8 mouse cellular contexts compared by ENCODE assay signal in the genomic region with DNA sequence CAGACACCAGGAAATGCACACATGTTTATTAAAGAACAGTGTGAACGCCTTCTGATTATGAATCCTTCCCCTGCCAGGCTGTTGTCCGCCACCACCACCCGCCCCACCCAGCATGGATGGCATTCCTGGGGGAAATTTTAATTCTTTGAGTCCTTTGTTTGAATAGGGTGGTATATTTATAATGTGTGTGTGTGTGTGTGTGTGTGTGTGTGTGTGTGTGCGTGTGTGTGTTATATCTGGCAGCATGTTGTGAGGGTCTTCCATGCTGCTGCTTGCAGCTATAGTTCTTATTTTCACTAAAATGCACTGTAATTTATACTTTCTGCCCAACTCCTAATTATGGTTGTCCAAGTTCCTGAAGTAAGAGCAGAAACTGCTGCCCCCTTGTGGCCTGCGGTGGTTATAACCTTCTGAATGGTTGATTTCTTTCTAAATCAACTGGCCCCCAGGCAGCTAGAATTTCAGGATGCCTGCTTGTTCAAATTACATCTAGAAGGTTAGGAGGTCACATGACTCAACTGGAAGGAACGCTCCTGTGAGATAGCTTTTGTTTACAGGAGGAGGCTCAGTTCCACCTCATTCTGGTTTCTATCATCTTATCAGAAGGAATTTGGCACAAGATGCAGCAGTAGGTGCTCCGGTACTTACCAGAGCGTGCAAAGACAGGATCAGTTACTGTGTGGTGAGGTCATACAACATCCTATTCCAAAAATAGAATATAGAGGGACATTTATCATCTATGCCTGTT. TPM values are rescaled to one million over a fixed set of nuclear protein-coding genes. Genes with fewer than 3 reads are reported as not detected.
DNase-seq lines count a peak whose midpoint lies in the region; ATAC-seq lines count a peak whose summit lies in the region.

No protein-coding gene starts in this region.

- no peak overlapping the region for H3K9ac ChIP-seq in liver, embryonic 13.5 days

- no peaks in the 10 kb centered on the region for H3K9me3 ChIP-seq in liver, embryonic 13.5 days (replicated peaks)

- no peak for ATAC-seq in liver, embryonic 13.5 days (ENCODE audit: low read depth)

- 39% methylated on average over 8 of the region's 8 CpGs for WGBS in liver, embryonic 13.5 days (ENCODE audit: insufficient replicate concordance)

- H3K36me3 ChIP-seq in liver, embryonic 13.5 days = no peaks in the 10 kb centered on the region

- H3K27me3 ChIP-seq in liver, embryonic 13.5 days = no peaks in the 10 kb centered on the region

- no peak overlapping the region for H3K27ac ChIP-seq in liver, embryonic 13.5 days

- DNase-seq in A20 (ENCODE audit: low read depth, low spot score) = peak; percentile 76
- peak; percentile 69 for DNase-seq in adrenal gland, adult 2 months
- DNase-seq in embryo, embryonic 9.5 days (ENCODE audit: extremely low spot score) = peak; percentile 78
- DNase-seq in heart, adult 8-10 months (ENCODE audit: low spot score) = peak; percentile 77
- peak; percentile 77 for DNase-seq in kidney, postnatal 14 days
- DNase-seq in liver, embryonic 13.5 days = peak; percentile 14
- DNase-seq in ovary, adult 18-20 months (ENCODE audit: low spot score) = peak; percentile 38
- DNase-seq in thymus, postnatal 10 days (ENCODE audit: low spot score in 2 of 2) = peak; percentile 63 to 83

- no peak overlapping the region for H3K4me2 ChIP-seq in liver, embryonic 13.5 days

- H3K4me3 ChIP-seq in liver, embryonic 13.5 days (replicated peaks) = no peak overlapping the region

- peaks cover 3% of the 10 kb centered on the region; the same call in 1 of the 2 replicates for H3K4me1 ChIP-seq in liver, embryonic 13.5 days (replicated peaks)

RNA-seq across cellular contexts. Expression of gene Rtp1, which starts 25.8 kb away (rescaled TPM):
- not detected for total RNA-seq in adrenal gland, adult 2 months (2021)
- polyA plus RNA-seq in adrenal gland, adult 2 months (2012; rRNA removed) = not detected in 2 replicates
- total RNA-seq in heart, adult 8-10 months (2022) = not detected
- not detected in 2 replicates for polyA plus RNA-seq in liver, embryonic 13.5 days (2015; fragmentation: Nextera tagmentation; extraction: Ambion mirVana)

Comparison
In these comparisons a context has a peak if more than half of its experiments do, and no peak if none do; other contexts are left out.
1. DNase-seq: peak in every context shown above with its lines; median percentile 78 in embryo, embryonic 9.5 days; 77 in heart, adult 8-10 months; 77 in kidney, postnatal 14 days; 76 in A20; 73 in thymus, postnatal 10 days; 69 in adrenal gland, adult 2 months; 38 in ovary, adult 18-20 months; 14 in liver, embryonic 13.5 days.